Mouse (Mus musculus) ES-E14 (cell line): ENCODE measurements at regions not wholly inside any gene's neighbourhood (a gene's known extent, or its start where the extent isn't known, plus 50 kb on each side); places are given as distances from the start of the nearest gene placed in this dataset.

Source experiments
- CHD2 ChIP-seq: IDR thresholded peaks from 2 replicates; pipeline ENCODE4 v1.6.1; 2014; ENCODE audit warnings: mild to moderate bottlenecking, low read depth, low read length, inconsistent platforms
- ZC3H11A ChIP-seq: IDR thresholded peaks from 2 replicates; pipeline ENCODE4 v1.6.1; 2012; ENCODE audit warnings: low read depth, mild to moderate bottlenecking, inconsistent platforms, low read length, borderline replicate concordance
- ZNF384 ChIP-seq: IDR thresholded peaks from 2 replicates; pipeline ENCODE4 v1.6.1; 2012; ENCODE audit warnings: low read depth, low read length, inconsistent platforms

- no peak for TF ChIP-seq ZNF384
- no peak for TF ChIP-seq ZC3H11A
- TF ChIP-seq CHD2 = no peak
Observed at GRCm38 (mm10) chr5:6344751-6345150, 595.6 kb upstream of the Steap1 start.
